27 mouse cellular contexts compared by ENCODE assay signal in the genomic region with DNA sequence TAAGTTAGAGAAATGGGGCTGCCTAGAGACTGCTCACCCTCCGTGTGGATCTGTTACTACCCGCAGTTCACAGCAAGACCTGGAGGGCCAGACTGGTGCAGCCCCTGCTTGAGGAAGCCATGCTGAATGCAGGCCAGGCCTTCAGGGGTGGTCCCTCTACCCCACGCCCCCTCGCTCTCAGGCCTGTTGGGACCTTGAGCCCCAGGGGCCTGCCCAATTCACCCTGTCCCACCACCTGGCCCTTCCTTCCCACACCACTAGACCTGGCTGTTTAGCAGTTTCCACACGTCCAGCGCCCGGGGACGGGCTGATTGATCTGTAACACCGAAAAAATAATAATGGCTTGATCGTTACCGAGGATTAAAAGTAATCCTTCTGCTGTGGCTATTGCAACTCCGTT. TPM values are rescaled to one million over a fixed set of nuclear protein-coding genes. Genes with fewer than 3 reads are reported as not detected.
DNase-seq lines count a peak whose midpoint lies in the region; ATAC-seq lines count a peak whose summit lies in the region.
"Had no signal": no experiment of that assay in that cellular context is flagged by ENCODE, and none has a peak within 500 bp of the region (broad histone marks: within the 10 kb centered on the region; RNA-seq: fewer than 3 reads in every experiment).

No protein-coding gene starts in this region.

- H3K36me3 ChIP-seq in forebrain, embryonic 10.5 days (replicated peaks), result peaks cover 5% of the 10 kb centered on the region
- no peaks in the 10 kb centered on the region for H3K36me3 ChIP-seq in forebrain, embryonic 14.5 days (ENCODE audit: control insufficient read depth, insufficient read depth, low read length)
- no peaks in the 10 kb centered on the region; the same call in 1 of the 2 replicates for H3K36me3 ChIP-seq in hindbrain, embryonic 12.5 days
- H3K36me3 ChIP-seq in hindbrain, embryonic 16.5 days (ENCODE audit: control insufficient read depth, insufficient read depth, low read length), result no peaks in the 10 kb centered on the region
- no peaks in the 10 kb centered on the region for H3K36me3 ChIP-seq in midbrain, embryonic 11.5 days (ENCODE audit: control insufficient read depth, insufficient read depth, low read length)
- 0 out of 2 replicates have a peak, but pooled peaks cover 4% of the 10 kb centered on the region for H3K36me3 ChIP-seq in midbrain, embryonic 16.5 days (ENCODE audit: control insufficient read depth, insufficient read depth, low read length)
- H3K36me3 ChIP-seq in midbrain, embryonic 14.5 days (ENCODE audit: control insufficient read depth, insufficient read depth, low read length), result 0 out of 2 replicates have a peak, but pooled peaks cover 7% of the 10 kb centered on the region
- H3K36me3 ChIP-seq: embryonic facial prominence, embryonic 15.5 days; limb, embryonic 12.5 days; liver, embryonic 15.5 days; lung, embryonic 15.5 days had no signal

- DNase-seq in forebrain, embryonic 10.5 days (ENCODE audit: extremely low spot score, low spot score), result peak; percentile 34
- DNase-seq in forebrain, embryonic 14.5 days (ENCODE audit: low spot score), result no peak
- DNase-seq in midbrain, embryonic 11.5 days (ENCODE audit: low spot score, missing footprints), result no peak
- no peak for DNase-seq in midbrain, embryonic 14.5 days
- no peak for DNase-seq in yolk sac, embryonic 10.5 days (ENCODE audit: low spot score)
- DNase-seq: adrenal gland, adult 2 months; cerebellum, adult 2 months; cerebellum, postnatal 14 days; gastrocnemius, postnatal 10 days; heart, postnatal 4 days; kidney, adult 11 months; kidney, postnatal 14 days; layer of hippocampus, adult 9-11 months; lung, postnatal 36 days; right cerebral cortex, postnatal 4 days; thymus, adult 2 months; thymus, postnatal 4 days had no signal

- no peak for ATAC-seq in forebrain, embryonic 14.5 days
- peak; percentile 23; the same call in 1 of the 2 replicates for ATAC-seq in hindbrain, embryonic 12.5 days (ENCODE audit: low FRiP score)
- no peak for ATAC-seq in hindbrain, embryonic 16.5 days
- ATAC-seq in midbrain, embryonic 11.5 days (ENCODE audit: low FRiP score), result peak; percentile 57; the same call in 1 of the 2 replicates
- ATAC-seq in midbrain, embryonic 16.5 days, result no peak
- ATAC-seq in midbrain, embryonic 14.5 days (ENCODE audit: low FRiP score, low TSS enrichment), result no peak
- ATAC-seq: activated CD4-positive, CD25-positive, alpha-beta regulatory T cell, adult 4 months; inflammation-experienced regulatory T-cells, adult 6 months had no signal

- H3K27ac ChIP-seq in forebrain, embryonic 10.5 days, result peak overlapping the region; percentile 73
- H3K27ac ChIP-seq in forebrain, embryonic 14.5 days (ENCODE audit: low read depth, low read length), result no peak overlapping the region
- H3K27ac ChIP-seq in hindbrain, embryonic 12.5 days, result no peak overlapping the region
- no peak overlapping the region for H3K27ac ChIP-seq in hindbrain, embryonic 16.5 days (ENCODE audit: low read depth, low read length)
- no peak overlapping the region for H3K27ac ChIP-seq in midbrain, embryonic 11.5 days (ENCODE audit: low read depth, low read length)
- no peak overlapping the region for H3K27ac ChIP-seq in midbrain, embryonic 16.5 days (ENCODE audit: low read length)
- peak overlapping the region; percentile 52; the same call in 1 of the 2 replicates for H3K27ac ChIP-seq in midbrain, embryonic 14.5 days (replicated peaks; ENCODE audit: low read depth, low read length)
- H3K27ac ChIP-seq: embryonic facial prominence, embryonic 15.5 days; left cerebral cortex, adult 2 months; limb, embryonic 12.5 days; liver, embryonic 15.5 days; lung, embryonic 15.5 days had no signal

- H3K9me3 ChIP-seq in forebrain, embryonic 10.5 days, result no peaks in the 10 kb centered on the region
- H3K9me3 ChIP-seq in forebrain, embryonic 14.5 days (replicated peaks; ENCODE audit: control insufficient read depth, low read length), result no peaks in the 10 kb centered on the region
- no peaks in the 10 kb centered on the region for H3K9me3 ChIP-seq in hindbrain, embryonic 12.5 days (replicated peaks)
- no peaks in the 10 kb centered on the region for H3K9me3 ChIP-seq in hindbrain, embryonic 16.5 days (ENCODE audit: control insufficient read depth, low read length)
- no peaks in the 10 kb centered on the region for H3K9me3 ChIP-seq in midbrain, embryonic 11.5 days (ENCODE audit: control insufficient read depth, low read length)
- no peaks in the 10 kb centered on the region for H3K9me3 ChIP-seq in midbrain, embryonic 16.5 days (replicated peaks; ENCODE audit: control insufficient read depth, low read length, poor library complexity, severe bottlenecking)
- no peaks in the 10 kb centered on the region for H3K9me3 ChIP-seq in midbrain, embryonic 14.5 days (ENCODE audit: control insufficient read depth, low read length)
- H3K9me3 ChIP-seq: embryonic facial prominence, embryonic 15.5 days; limb, embryonic 12.5 days; liver, embryonic 15.5 days; lung, embryonic 15.5 days had no signal

- H3K4me1 ChIP-seq in forebrain, embryonic 10.5 days, result peaks cover 49% of the 10 kb centered on the region
- 0 out of 2 replicates have a peak, but pooled peaks cover 5% of the 10 kb centered on the region for H3K4me1 ChIP-seq in forebrain, embryonic 14.5 days (ENCODE audit: control insufficient read depth, insufficient read depth, low read length)
- H3K4me1 ChIP-seq in hindbrain, embryonic 12.5 days, result peaks cover 26% of the 10 kb centered on the region
- H3K4me1 ChIP-seq in hindbrain, embryonic 16.5 days (ENCODE audit: control insufficient read depth, insufficient read depth, low read depth, low read length), result no peaks in the 10 kb centered on the region
- peaks cover 5% of the 10 kb centered on the region; the same call in 1 of the 2 replicates for H3K4me1 ChIP-seq in midbrain, embryonic 11.5 days (ENCODE audit: control insufficient read depth, insufficient read depth, low read length)
- H3K4me1 ChIP-seq in midbrain, embryonic 16.5 days (ENCODE audit: control insufficient read depth, insufficient read depth, low read length), result peaks cover 13% of the 10 kb centered on the region
- H3K4me1 ChIP-seq in midbrain, embryonic 14.5 days (ENCODE audit: control insufficient read depth, insufficient read depth, low read length), result peaks cover 8% of the 10 kb centered on the region; the same call in 1 of the 2 replicates
- H3K4me1 ChIP-seq: lung, embryonic 15.5 days had no signal

- H3K9ac ChIP-seq in forebrain, embryonic 14.5 days (ENCODE audit: low read length), result no peak overlapping the region
- no peak overlapping the region for H3K9ac ChIP-seq in hindbrain, embryonic 12.5 days
- no peak overlapping the region for H3K9ac ChIP-seq in hindbrain, embryonic 16.5 days (ENCODE audit: low read depth, low read length)
- no peak overlapping the region for H3K9ac ChIP-seq in midbrain, embryonic 11.5 days (ENCODE audit: low read length)
- H3K9ac ChIP-seq in midbrain, embryonic 16.5 days (ENCODE audit: low read depth, low read length), result no peak overlapping the region
- H3K9ac ChIP-seq in midbrain, embryonic 14.5 days (replicated peaks; ENCODE audit: low read length), result 0 out of 2 replicates have a peak overlapping the region, but pooled peaks have one; percentile 3
- H3K9ac ChIP-seq: embryonic facial prominence, embryonic 15.5 days; limb, embryonic 12.5 days; liver, embryonic 15.5 days; lung, embryonic 15.5 days had no signal

- no peak overlapping the region for H3K4me3 ChIP-seq in forebrain, embryonic 10.5 days
- no peak overlapping the region for H3K4me3 ChIP-seq in forebrain, embryonic 14.5 days (ENCODE audit: low read depth, low read length)
- H3K4me3 ChIP-seq in hindbrain, embryonic 12.5 days, result no peak overlapping the region
- no peak overlapping the region for H3K4me3 ChIP-seq in hindbrain, embryonic 16.5 days (ENCODE audit: low read length)
- H3K4me3 ChIP-seq in midbrain, embryonic 11.5 days (ENCODE audit: low read depth, low read length), result no peak overlapping the region
- H3K4me3 ChIP-seq in midbrain, embryonic 16.5 days (ENCODE audit: low read depth, low read length), result no peak overlapping the region
- no peak overlapping the region for H3K4me3 ChIP-seq in midbrain, embryonic 14.5 days (replicated peaks; ENCODE audit: low read depth, low read length)
- H3K4me3 ChIP-seq: embryonic facial prominence, embryonic 15.5 days; left cerebral cortex, adult 2 months; limb, embryonic 12.5 days; liver, embryonic 15.5 days; lung, embryonic 15.5 days had no signal

- WGBS in forebrain, embryonic 10.5 days, result 30% methylated on average over 12 of the region's 12 CpGs
- 19% methylated on average over 12 of the region's 12 CpGs for WGBS in forebrain, embryonic 14.5 days
- 65% methylated on average over 12 of the region's 12 CpGs for WGBS in hindbrain, embryonic 12.5 days
- WGBS in hindbrain, embryonic 16.5 days, result 66% methylated on average over 12 of the region's 12 CpGs
- WGBS in midbrain, embryonic 11.5 days, result 47% methylated on average over 12 of the region's 12 CpGs
- 34% methylated on average over 12 of the region's 12 CpGs for WGBS in midbrain, embryonic 16.5 days
- WGBS in midbrain, embryonic 14.5 days, result 46% methylated on average over 12 of the region's 12 CpGs

- H3K27me3 ChIP-seq in forebrain, embryonic 10.5 days (ENCODE audit: poor library complexity, severe bottlenecking), result peaks cover 13% of the 10 kb centered on the region
- no peaks in the 10 kb centered on the region for H3K27me3 ChIP-seq in forebrain, embryonic 14.5 days (replicated peaks; ENCODE audit: control insufficient read depth, insufficient read depth, low read length)
- H3K27me3 ChIP-seq in hindbrain, embryonic 12.5 days, result no peaks in the 10 kb centered on the region
- H3K27me3 ChIP-seq in hindbrain, embryonic 16.5 days (replicated peaks; ENCODE audit: control insufficient read depth, insufficient read depth, low read length), result no peaks in the 10 kb centered on the region
- no peaks in the 10 kb centered on the region for H3K27me3 ChIP-seq in midbrain, embryonic 11.5 days (ENCODE audit: control insufficient read depth, insufficient read depth, low read length)
- H3K27me3 ChIP-seq in midbrain, embryonic 16.5 days (ENCODE audit: control insufficient read depth, insufficient read depth, low read depth, low read length), result no peaks in the 10 kb centered on the region
- H3K27me3 ChIP-seq in midbrain, embryonic 14.5 days (ENCODE audit: control insufficient read depth, insufficient read depth, low read length), result no peaks in the 10 kb centered on the region
- H3K27me3 ChIP-seq: embryonic facial prominence, embryonic 15.5 days; lung, embryonic 15.5 days had no signal

- no peak overlapping the region for H3K4me2 ChIP-seq in forebrain, embryonic 14.5 days (ENCODE audit: low read length)
- no peak overlapping the region for H3K4me2 ChIP-seq in hindbrain, embryonic 12.5 days (replicated peaks)
- no peak overlapping the region for H3K4me2 ChIP-seq in hindbrain, embryonic 16.5 days (ENCODE audit: low read length)
- no peak overlapping the region for H3K4me2 ChIP-seq in midbrain, embryonic 11.5 days
- H3K4me2 ChIP-seq in midbrain, embryonic 16.5 days (ENCODE audit: low read length), result no peak overlapping the region
- H3K4me2 ChIP-seq in midbrain, embryonic 14.5 days (ENCODE audit: low read length), result no peak overlapping the region
- H3K4me2 ChIP-seq: embryonic facial prominence, embryonic 15.5 days; limb, embryonic 12.5 days; liver, embryonic 15.5 days; lung, embryonic 15.5 days had no signal

RNA-seq across cellular contexts. Expression of a gene that starts 39.5 kb away (rescaled TPM):
- polyA plus RNA-seq in forebrain, embryonic 10.5 days (2016; fragmentation: Nextera tagmentation; extraction: Ambion mirVana), result 33.0 and 35.8 TPM in 2 replicates
- polyA plus RNA-seq in forebrain, embryonic 14.5 days (2014; fragmentation: Nextera tagmentation; extraction: Ambion mirVana), result 44.4 and 53.4 TPM in 2 replicates
- polyA plus RNA-seq in hindbrain, embryonic 12.5 days (2016; fragmentation: Nextera tagmentation; extraction: Ambion mirVana), result 48.1 and 50.4 TPM in 2 replicates
- 45.7 and 46.0 TPM in 2 replicates for polyA plus RNA-seq in hindbrain, embryonic 16.5 days (2015; fragmentation: Nextera tagmentation; extraction: Ambion mirVana)
- polyA plus RNA-seq in midbrain, embryonic 11.5 days (2014; fragmentation: Nextera tagmentation; extraction: Ambion mirVana), result 40.9 and 44.6 TPM in 2 replicates
- 45.2 and 47.2 TPM in 2 replicates for polyA plus RNA-seq in midbrain, embryonic 16.5 days (2015; fragmentation: Nextera tagmentation; extraction: Ambion mirVana)
- 50.9 and 51.7 TPM in 2 replicates for polyA plus RNA-seq in midbrain, embryonic 14.5 days (2014; fragmentation: Nextera tagmentation; extraction: Ambion mirVana)

RNA-seq across cellular contexts. Expression of a gene that starts 47.8 kb away (rescaled TPM):
- 20.4 and 21.0 TPM in 2 replicates for polyA plus RNA-seq in forebrain, embryonic 10.5 days (2016; fragmentation: Nextera tagmentation; extraction: Ambion mirVana)
- 33.1 and 38.0 TPM in 2 replicates for polyA plus RNA-seq in forebrain, embryonic 14.5 days (2014; fragmentation: Nextera tagmentation; extraction: Ambion mirVana)
- polyA plus RNA-seq in hindbrain, embryonic 12.5 days (2016; fragmentation: Nextera tagmentation; extraction: Ambion mirVana), result 21.9 and 22.6 TPM in 2 replicates
- polyA plus RNA-seq in hindbrain, embryonic 16.5 days (2015; fragmentation: Nextera tagmentation; extraction: Ambion mirVana), result 51.4 and 59.0 TPM in 2 replicates
- 18.3 and 18.9 TPM in 2 replicates for polyA plus RNA-seq in midbrain, embryonic 11.5 days (2014; fragmentation: Nextera tagmentation; extraction: Ambion mirVana)
- polyA plus RNA-seq in midbrain, embryonic 16.5 days (2015; fragmentation: Nextera tagmentation; extraction: Ambion mirVana), result 44.4 and 50.7 TPM in 2 replicates
- polyA plus RNA-seq in midbrain, embryonic 14.5 days (2014; fragmentation: Nextera tagmentation; extraction: Ambion mirVana), result 35.1 and 49.6 TPM in 2 replicates

RNA-seq across cellular contexts. Expression of a gene that starts 47.8 kb away (rescaled TPM):
- polyA plus RNA-seq in forebrain, embryonic 10.5 days (2016; fragmentation: Nextera tagmentation; extraction: Ambion mirVana), result 36.7 and 37.3 TPM in 2 replicates
- 83.2 and 83.8 TPM in 2 replicates for polyA plus RNA-seq in forebrain, embryonic 14.5 days (2014; fragmentation: Nextera tagmentation; extraction: Ambion mirVana)
- polyA plus RNA-seq in hindbrain, embryonic 12.5 days (2016; fragmentation: Nextera tagmentation; extraction: Ambion mirVana), result 47.5 and 50.5 TPM in 2 replicates
- polyA plus RNA-seq in hindbrain, embryonic 16.5 days (2015; fragmentation: Nextera tagmentation; extraction: Ambion mirVana), result 75.8 and 78.6 TPM in 2 replicates
- 39.1 and 43.3 TPM in 2 replicates for polyA plus RNA-seq in midbrain, embryonic 11.5 days (2014; fragmentation: Nextera tagmentation; extraction: Ambion mirVana)
- 76.2 and 82.2 TPM in 2 replicates for polyA plus RNA-seq in midbrain, embryonic 16.5 days (2015; fragmentation: Nextera tagmentation; extraction: Ambion mirVana)
- 69.4 and 75.7 TPM in 2 replicates for polyA plus RNA-seq in midbrain, embryonic 14.5 days (2014; fragmentation: Nextera tagmentation; extraction: Ambion mirVana)

RNA-seq across cellular contexts. Expression of a gene that starts 52.9 kb away (rescaled TPM):
- 0.74 and 1.4 TPM in 2 replicates for polyA plus RNA-seq in forebrain, embryonic 10.5 days (2016; fragmentation: Nextera tagmentation; extraction: Ambion mirVana)
- 4.3 and 4.6 TPM in 2 replicates for polyA plus RNA-seq in forebrain, embryonic 14.5 days (2014; fragmentation: Nextera tagmentation; extraction: Ambion mirVana)
- 3.6 and 4.3 TPM in 2 replicates for polyA plus RNA-seq in hindbrain, embryonic 12.5 days (2016; fragmentation: Nextera tagmentation; extraction: Ambion mirVana)
- 3.3 and 4.4 TPM in 2 replicates for polyA plus RNA-seq in hindbrain, embryonic 16.5 days (2015; fragmentation: Nextera tagmentation; extraction: Ambion mirVana)
- polyA plus RNA-seq in midbrain, embryonic 11.5 days (2014; fragmentation: Nextera tagmentation; extraction: Ambion mirVana), result 0.33 and 0.49 TPM in 2 replicates
- 3.5 and 6.1 TPM in 2 replicates for polyA plus RNA-seq in midbrain, embryonic 16.5 days (2015; fragmentation: Nextera tagmentation; extraction: Ambion mirVana)
- 2.2 and 2.5 TPM in 2 replicates for polyA plus RNA-seq in midbrain, embryonic 14.5 days (2014; fragmentation: Nextera tagmentation; extraction: Ambion mirVana)

RNA-seq across cellular contexts. Expression of a gene that starts 57.1 kb away (rescaled TPM):
- polyA plus RNA-seq in forebrain, embryonic 10.5 days (2016; fragmentation: Nextera tagmentation; extraction: Ambion mirVana), result 57.4 and 59.6 TPM in 2 replicates
- 34.7 and 37.1 TPM in 2 replicates for polyA plus RNA-seq in forebrain, embryonic 14.5 days (2014; fragmentation: Nextera tagmentation; extraction: Ambion mirVana)
- 37.3 and 39.9 TPM in 2 replicates for polyA plus RNA-seq in hindbrain, embryonic 12.5 days (2016; fragmentation: Nextera tagmentation; extraction: Ambion mirVana)
- polyA plus RNA-seq in hindbrain, embryonic 16.5 days (2015; fragmentation: Nextera tagmentation; extraction: Ambion mirVana), result 45.8 and 46.6 TPM in 2 replicates
- 40.5 and 44.0 TPM in 2 replicates for polyA plus RNA-seq in midbrain, embryonic 11.5 days (2014; fragmentation: Nextera tagmentation; extraction: Ambion mirVana)
- polyA plus RNA-seq in midbrain, embryonic 16.5 days (2015; fragmentation: Nextera tagmentation; extraction: Ambion mirVana), result 45.3 and 49.4 TPM in 2 replicates
- polyA plus RNA-seq in midbrain, embryonic 14.5 days (2014; fragmentation: Nextera tagmentation; extraction: Ambion mirVana), result 35.5 and 40.4 TPM in 2 replicates

Comparison
In these comparisons a context has a peak if more than half of its experiments do, and no peak if none do; other contexts are left out.
1. H3K27ac ChIP-seq: peak in forebrain, embryonic 10.5 days (single experiment) and midbrain, embryonic 14.5 days (single experiment); none in forebrain, embryonic 14.5 days (single experiment), hindbrain, embryonic 12.5 days (single experiment), hindbrain, embryonic 16.5 days (single experiment), midbrain, embryonic 11.5 days (single experiment) and midbrain, embryonic 16.5 days (single experiment).
2. ATAC-seq: peak in hindbrain, embryonic 12.5 days (single experiment) and midbrain, embryonic 11.5 days (single experiment); none in forebrain, embryonic 14.5 days (single experiment), hindbrain, embryonic 16.5 days (single experiment), midbrain, embryonic 16.5 days (single experiment) and midbrain, embryonic 14.5 days (single experiment).